17 mouse cellular contexts compared by ENCODE assay signal in genomic region chr2:168964849-168965248, GRCm38 (mm10).
"Had no signal": no experiment of that assay in that cellular context is flagged by ENCODE, and none has a peak within 500 bp of the region (broad histone marks: within the 10 kb centered on the region; RNA-seq: fewer than 3 reads in every experiment).

No protein-coding gene starts in this region.

- H3K4me3 ChIP-seq: liver, embryonic 12.5 days; midbrain, embryonic 12.5 days; myocyte; neural tube, embryonic 13.5 days; neural tube, embryonic 15.5 days had no signal

- H3K4me2 ChIP-seq: liver, embryonic 12.5 days; lung, embryonic 14.5 days; midbrain, embryonic 12.5 days; neural tube, embryonic 13.5 days; neural tube, embryonic 15.5 days had no signal

- H3K27me3 ChIP-seq: liver, embryonic 12.5 days; midbrain, embryonic 12.5 days; neural tube, embryonic 13.5 days; neural tube, embryonic 15.5 days had no signal

- H3K9ac ChIP-seq: liver, embryonic 12.5 days; liver, embryonic 14.5 days; lung, embryonic 14.5 days; midbrain, embryonic 12.5 days; neural tube, embryonic 13.5 days; neural tube, embryonic 15.5 days had no signal

- ATAC-seq: liver, embryonic 12.5 days had no signal

- H3K4me1 ChIP-seq: liver, embryonic 12.5 days; midbrain, embryonic 12.5 days; neural tube, embryonic 13.5 days; neural tube, embryonic 15.5 days had no signal

- DNase-seq: lung, adult 18-20 months; lung, embryonic 14.5 days; lung, postnatal 10 days; lung, postnatal 4 days; right cerebral cortex, adult 18-20 months; right cerebral cortex, postnatal 25 days; right cerebral cortex, postnatal 4 days; spleen, adult 18-20 months; thymus, adult 18-20 months; thymus, postnatal 14 days; thymus, postnatal 4 days had no signal

- H3K27ac ChIP-seq: liver, embryonic 12.5 days; liver, embryonic 14.5 days; midbrain, embryonic 12.5 days; neural tube, embryonic 13.5 days; neural tube, embryonic 15.5 days had no signal

- H3K9me3 ChIP-seq: liver, embryonic 12.5 days had no signal

- H3K36me3 ChIP-seq: liver, embryonic 12.5 days; midbrain, embryonic 12.5 days; neural tube, embryonic 13.5 days; neural tube, embryonic 15.5 days had no signal
